Mouse (Mus musculus): ENCODE results near the gene Foxp1.

GRCm38 (mm10) chr6:99430560-99430959, 92.0 kb downstream of the Foxp1 start:
- TF ChIP-seq POLR2A (IDR thresholded peaks at IDR 0.05; ENCODE audit: borderline replicate concordance, control insufficient read depth, low read depth, low read length), result no peak
- TF ChIP-seq CTCF (IDR thresholded peaks at IDR 0.05; ENCODE audit: control insufficient read depth, insufficient read depth, low read length), result no peak

Data from bone marrow, adult 2 months (tissue).